Mouse (Mus musculus): Measurements from ENCODE around the gene Ankrd11. TPM values are rescaled to one million over a fixed set of nuclear protein-coding genes. Genes with fewer than 3 reads are reported as not detected.

The Ankrd11 gene
- polyA plus RNA-seq, 1 experiment = 56.4 TPM

GRCm38 (mm10) chr8:122955195-122955594 lies 86.9 kb downstream of the Ankrd11 start:
- no peaks in the 10 kb centered on the region for H3K36me3 ChIP-seq (ENCODE audit: control insufficient read depth, insufficient read depth)
- no peak overlapping the region for H3ac ChIP-seq (ENCODE audit: control insufficient read depth, insufficient read length)
- no peak for TF ChIP-seq POLR2AphosphoS2 (IDR thresholded peaks at IDR 0.05; ENCODE audit: insufficient read length, low read depth)
- TF ChIP-seq E2F4 (IDR thresholded peaks at IDR 0.05; ENCODE audit: insufficient read depth) = no peak
- TF ChIP-seq POLR2A (IDR thresholded peaks at IDR 0.05; ENCODE audit: insufficient read length, low read depth) = no peak
- TF ChIP-seq CEBPB (IDR thresholded peaks at IDR 0.05; ENCODE audit: insufficient read depth, poor library complexity, severe bottlenecking) = no peak
- no peak for TF ChIP-seq USF1 (IDR thresholded peaks at IDR 0.05; ENCODE audit: low read depth)
- no peak for TF ChIP-seq TCF12 (IDR thresholded peaks at IDR 0.05; ENCODE audit: insufficient read depth, poor library complexity, severe bottlenecking)
- no peak for TF ChIP-seq SRF (IDR thresholded peaks at IDR 0.05; ENCODE audit: control insufficient read depth, insufficient read length, low read depth)
- no peak for TF ChIP-seq MYOD1 (IDR thresholded peaks at IDR 0.05; ENCODE audit: control insufficient read depth in 1 of 3, insufficient read length in 2 of 3, low read depth in 2 of 3)
- TF ChIP-seq REST (IDR thresholded peaks at IDR 0.05; ENCODE audit: insufficient read depth, insufficient read length) = no peak
- no peak for TF ChIP-seq TCF3 (IDR thresholded peaks at IDR 0.05; ENCODE audit: insufficient read length, low read depth)
- no peak overlapping the region for H3K4me3 ChIP-seq
- H3K4me2 ChIP-seq (ENCODE audit: low read depth) = no peak overlapping the region
- no peaks in the 10 kb centered on the region for H3K27me3 ChIP-seq (ENCODE audit: control insufficient read depth, insufficient read depth, insufficient read length)
- H3K79me2 ChIP-seq (ENCODE audit: control insufficient read depth, insufficient read depth) = peaks cover 100% of the 10 kb centered on the region

- TF ChIP-seq SRF (IDR thresholded peaks at IDR 0.05; ENCODE audit: control insufficient read depth, insufficient read length, low read depth) (no peak), MYOD1 (IDR thresholded peaks at IDR 0.05; ENCODE audit: control insufficient read depth in 1 of 3, insufficient read length in 2 of 3, low read depth in 2 of 3) (no peak), CEBPB (IDR thresholded peaks at IDR 0.05; ENCODE audit: insufficient read depth, poor library complexity, severe bottlenecking) (no peak), MYOG (IDR thresholded peaks at IDR 0.05; ENCODE audit: control insufficient read depth in 1 of 3, insufficient read depth in 1 of 3, insufficient read length in 2 of 3, low read depth in 2 of 3) (no peak), E2F4 (IDR thresholded peaks at IDR 0.05; ENCODE audit: insufficient read depth) (no peak), POLR2AphosphoS2 (IDR thresholded peaks at IDR 0.05; ENCODE audit: insufficient read length, low read depth) (no peak), MAX (IDR thresholded peaks at IDR 0.05; ENCODE audit: low read depth) (no peak), TCF3 (IDR thresholded peaks at IDR 0.05; ENCODE audit: insufficient read length, low read depth) (no peak), REST (IDR thresholded peaks at IDR 0.05; ENCODE audit: insufficient read depth, insufficient read length) (no peak), USF1 (IDR thresholded peaks at IDR 0.05; ENCODE audit: low read depth) (no peak), POLR2A (IDR thresholded peaks at IDR 0.05; ENCODE audit: insufficient read length, low read depth) (no peak), TCF12 (IDR thresholded peaks at IDR 0.05; ENCODE audit: insufficient read depth, poor library complexity, severe bottlenecking) (no peak)
- H3K36me3 ChIP-seq (ENCODE audit: control insufficient read depth, insufficient read depth) = no peaks in the 10 kb centered on the region
- no peaks in the 10 kb centered on the region for H3K27me3 ChIP-seq (ENCODE audit: control insufficient read depth, insufficient read depth, insufficient read length)
- H3K79me2 ChIP-seq (ENCODE audit: control insufficient read depth, insufficient read depth) = peaks cover 100% of the 10 kb centered on the region
- no peak overlapping the region for H3K4me3 ChIP-seq
- H3ac ChIP-seq (ENCODE audit: control insufficient read depth, insufficient read length) = no peak overlapping the region
- no peak overlapping the region for H3K4me2 ChIP-seq (ENCODE audit: low read depth)
Measured at GRCm38 (mm10) chr8:122954090-122954799, 87.8 kb downstream of the Ankrd11 start.

- Histone ChIP-seq H3K4me3 (no peak overlapping the region), H3K27me3 (ENCODE audit: control insufficient read depth, insufficient read depth, insufficient read length) (no peaks in the 10 kb centered on the region), H3ac (ENCODE audit: control insufficient read depth, insufficient read length) (no peak overlapping the region), H3K4me2 (ENCODE audit: low read depth) (no peak overlapping the region), H3K36me3 (ENCODE audit: control insufficient read depth, insufficient read depth) (no peaks in the 10 kb centered on the region), H3K79me2 (ENCODE audit: control insufficient read depth, insufficient read depth) (peaks cover 100% of the 10 kb centered on the region)
- TF ChIP-seq MYOD1 (IDR thresholded peaks at IDR 0.05; ENCODE audit: control insufficient read depth in 1 of 3, insufficient read length in 2 of 3, low read depth in 2 of 3) (no peak), CEBPB (IDR thresholded peaks at IDR 0.05; ENCODE audit: insufficient read depth, poor library complexity, severe bottlenecking) (no peak), POLR2AphosphoS2 (IDR thresholded peaks at IDR 0.05; ENCODE audit: insufficient read length, low read depth) (no peak), TCF12 (IDR thresholded peaks at IDR 0.05; ENCODE audit: insufficient read depth, poor library complexity, severe bottlenecking) (no peak), SRF (IDR thresholded peaks at IDR 0.05; ENCODE audit: control insufficient read depth, insufficient read length, low read depth) (no peak), TCF3 (IDR thresholded peaks at IDR 0.05; ENCODE audit: insufficient read length, low read depth) (no peak), MAX (IDR thresholded peaks at IDR 0.05; ENCODE audit: low read depth) (no peak)
Measured at GRCm38 (mm10) chr8:122953028-122953427, 89.0 kb downstream of the Ankrd11 start.

- H3K27me3 ChIP-seq (ENCODE audit: control insufficient read depth, insufficient read depth, insufficient read length) = no peaks in the 10 kb centered on the region
- H3K79me2 ChIP-seq (ENCODE audit: control insufficient read depth, insufficient read depth) = peaks cover 100% of the 10 kb centered on the region
- no peak overlapping the region for H3ac ChIP-seq (ENCODE audit: control insufficient read depth, insufficient read length)
- TF ChIP-seq TCF3 (IDR thresholded peaks at IDR 0.05; ENCODE audit: insufficient read length, low read depth) = no peak
- no peak for TF ChIP-seq MYOD1 (IDR thresholded peaks at IDR 0.05; ENCODE audit: control insufficient read depth in 1 of 3, insufficient read length in 2 of 3, low read depth in 2 of 3)
- no peaks in the 10 kb centered on the region for H3K36me3 ChIP-seq (ENCODE audit: control insufficient read depth, insufficient read depth)
- H3K4me3 ChIP-seq = no peak overlapping the region
- no peak overlapping the region for H3K4me2 ChIP-seq (ENCODE audit: low read depth)
Measured at GRCm38 (mm10) chr8:122951456-122951855, 90.6 kb downstream of the Ankrd11 start.

- H3K36me3 ChIP-seq (ENCODE audit: control insufficient read depth, insufficient read depth) = no peaks in the 10 kb centered on the region
Measured at GRCm38 (mm10) chr8:122949701-122950100, 92.4 kb downstream of the Ankrd11 start.

More at GRCm38 (mm10) chr8:122949701-122950100, 92.4 kb downstream of the Ankrd11 start:
- H3K4me2 ChIP-seq (ENCODE audit: low read depth) = no peak overlapping the region
- H3ac ChIP-seq (ENCODE audit: control insufficient read depth, insufficient read length) = no peak overlapping the region
- H3K27me3 ChIP-seq (ENCODE audit: control insufficient read depth, insufficient read depth, insufficient read length) = no peaks in the 10 kb centered on the region
- peaks cover 100% of the 10 kb centered on the region for H3K79me2 ChIP-seq (ENCODE audit: control insufficient read depth, insufficient read depth)
- TF ChIP-seq TCF12 (IDR thresholded peaks at IDR 0.05; ENCODE audit: insufficient read depth, poor library complexity, severe bottlenecking) = no peak
- TF ChIP-seq MYOG (IDR thresholded peaks at IDR 0.05; ENCODE audit: control insufficient read depth in 1 of 3, insufficient read depth in 1 of 3, insufficient read length in 2 of 3, low read depth in 2 of 3) = no peak
- no peak for TF ChIP-seq MAX (IDR thresholded peaks at IDR 0.05; ENCODE audit: low read depth)
- TF ChIP-seq MYOD1 (IDR thresholded peaks at IDR 0.05; ENCODE audit: control insufficient read depth in 1 of 3, insufficient read length in 2 of 3, low read depth in 2 of 3) = no peak
- TF ChIP-seq USF1 (IDR thresholded peaks at IDR 0.05; ENCODE audit: low read depth) = no peak
- no peak for TF ChIP-seq SRF (IDR thresholded peaks at IDR 0.05; ENCODE audit: control insufficient read depth, insufficient read length, low read depth)
- no peak for TF ChIP-seq CEBPB (IDR thresholded peaks at IDR 0.05; ENCODE audit: insufficient read depth, poor library complexity, severe bottlenecking)
- no peak for TF ChIP-seq E2F4 (IDR thresholded peaks at IDR 0.05; ENCODE audit: insufficient read depth)
- no peak for TF ChIP-seq POLR2AphosphoS2 (IDR thresholded peaks at IDR 0.05; ENCODE audit: insufficient read length, low read depth)
- no peak overlapping the region for H3K4me3 ChIP-seq

All from myocyte (in vitro differentiated cells).